Mouse (Mus musculus) hindbrain, embryonic 14.5 days (tissue): ENCODE data around the gene Serbp1. TPM values are rescaled to one million over a fixed set of nuclear protein-coding genes. Genes with fewer than 3 reads are reported as not detected.
A peak's percentile ranks its signal among the peaks of the same experiment; 100 is the strongest.

Source experiments
- ATAC-seq: fragments of 200-750 bp; cut with Nextera tagmentation; 2 replicates; pipeline ENCODE4 v1.8.0; 2017; ENCODE audit warnings: moderate number of reproducible peaks, mild to moderate bottlenecking, moderate TSS enrichment, moderate library complexity; ENCODE audit not compliant: low FRiP score
- DNase-seq: peaks from one replicate; pipeline ENCODE4 v3.0.0-alpha.2; 2015; ENCODE audit warnings: low spot score
- H3K27ac ChIP-seq: fragments of 300-500 bp; sonication (generic); 2 replicates; pipeline ENCODE4 v1.5.1; 2014; ENCODE audit warnings: mild to moderate bottlenecking, moderate library complexity
- H3K27me3 ChIP-seq: fragments of 300-500 bp; sonication (generic); 2 replicates; pipeline ENCODE4 v1.6.1; 2014; ENCODE audit warnings: mild to moderate bottlenecking, low read length, mixed read lengths; ENCODE audit not compliant: control insufficient read depth, insufficient read depth
- H3K36me3 ChIP-seq: fragments of 300-500 bp; sonication (generic); replicated peaks from 2 replicates; pipeline ENCODE4 v1.6.1; 2014; ENCODE audit not compliant: control insufficient read depth, insufficient read depth
- H3K4me1 ChIP-seq: fragments of 300-500 bp; sonication (generic); replicated peaks from 2 replicates; pipeline ENCODE4 v1.6.1; 2014; ENCODE audit warnings: antibody characterized with exemption, low read length, mixed read lengths; ENCODE audit not compliant: control insufficient read depth, insufficient read depth
- H3K4me2 ChIP-seq: fragments of 300-500 bp; sonication (generic); replicated peaks from 2 replicates; pipeline ENCODE4 v1.6.1; 2014; ENCODE audit warnings: mild to moderate bottlenecking, moderate library complexity
- H3K4me3 ChIP-seq: fragments of 300-500 bp; sonication (generic); replicated peaks from 2 replicates; pipeline ENCODE4 v1.5.1; 2014; ENCODE audit warnings: mild to moderate bottlenecking, low read length
- H3K9ac ChIP-seq: fragments of 300-500 bp; sonication (generic); 2 replicates; pipeline ENCODE4 v1.6.1; 2014
- H3K9me3 ChIP-seq: fragments of 300-500 bp; sonication (generic); 2 replicates; pipeline ENCODE4 v1.6.1; 2016; ENCODE audit warnings: low read length; ENCODE audit not compliant: control insufficient read depth
- WGBS: fragments of 180-500 bp; shearing (Covaris S2); extraction: QIAGEN DNeasy Blood & Tissue Kit; methylation state at CpG from one replicate; pipeline ENCODE4 v1.1.7; 2014; 5-methylcytosine and 5-hydroxymethylcytosine counted together
- polyA plus RNA-seq: library from polyadenylated mRNA; unstranded; fragments of >200 nt; fragmentation: Nextera tagmentation; extraction: Ambion mirVana; gene quantifications from 2 replicates; pipeline ENCODE4 v1.2.1, GENCODE M21; 2014

Gene Serbp1
- polyA plus RNA-seq, 1 experiment from 2014 or later, result 343 TPM

DNA sequence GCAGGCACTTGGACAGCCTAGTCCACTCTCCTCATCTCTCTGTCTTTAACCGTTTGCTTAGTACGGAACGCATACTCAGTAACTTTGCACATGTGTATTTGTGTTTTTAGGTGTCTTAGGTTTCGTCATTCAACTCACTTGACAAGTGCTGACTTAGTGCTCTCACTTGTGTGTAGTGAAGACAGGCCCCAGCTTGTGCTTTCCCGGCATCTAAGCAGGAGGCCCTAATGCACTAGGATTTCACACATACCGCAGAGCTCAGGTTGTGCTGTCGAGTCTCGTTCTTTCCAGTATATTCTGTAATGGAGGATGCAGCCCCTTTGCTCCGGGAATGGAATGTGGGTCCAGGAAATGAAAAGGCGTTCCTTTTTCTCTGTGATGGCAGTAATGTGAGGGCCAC lies 65.2 kb downstream of the Serbp1 start:
- Histone ChIP-seq H3K9me3 (no peaks in the 10 kb centered on the region), H3K9ac (no peak overlapping the region), H3K27me3 (no peaks in the 10 kb centered on the region), H3K4me1 (no peaks in the 10 kb centered on the region), H3K4me3 (no peak overlapping the region), H3K27ac (no peak overlapping the region), H3K36me3 (no peaks in the 10 kb centered on the region), H3K4me2 (no peak overlapping the region)
- DNase-seq, result no peak
- WGBS, result 91% methylated on average over 10 of the region's 10 CpGs
- no peak for ATAC-seq

DNA sequence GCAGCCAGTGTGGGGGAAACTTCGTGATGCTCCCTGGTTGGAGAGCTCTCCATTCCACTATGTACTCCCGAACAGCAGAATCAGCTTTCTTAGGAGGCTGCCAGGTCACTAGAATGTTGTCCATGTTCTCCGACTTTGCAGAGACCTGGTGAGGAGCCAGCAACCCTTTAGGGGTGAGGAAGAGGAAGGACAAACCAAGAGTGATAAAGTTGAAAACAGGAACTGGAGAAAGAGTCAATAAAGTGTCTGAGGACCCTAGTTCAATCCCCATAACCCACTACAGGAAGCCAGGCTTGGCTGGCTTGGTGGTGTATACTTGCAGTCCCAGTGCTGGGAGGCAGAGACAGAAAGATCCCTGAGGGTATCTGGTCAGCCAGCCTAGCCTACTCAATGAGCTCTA lies 71.0 kb downstream of the Serbp1 start:
- WGBS, result 85% methylated on average over 3 of the region's 3 CpGs
- Histone ChIP-seq H3K27me3 (no peaks in the 10 kb centered on the region), H3K4me2 (no peak overlapping the region), H3K9ac (no peak overlapping the region), H3K9me3 (no peaks in the 10 kb centered on the region), H3K27ac (no peak overlapping the region), H3K36me3 (no peaks in the 10 kb centered on the region), H3K4me3 (no peak overlapping the region), H3K4me1 (no peaks in the 10 kb centered on the region)
- ATAC-seq (no peak), DNase-seq (no peak)

DNA sequence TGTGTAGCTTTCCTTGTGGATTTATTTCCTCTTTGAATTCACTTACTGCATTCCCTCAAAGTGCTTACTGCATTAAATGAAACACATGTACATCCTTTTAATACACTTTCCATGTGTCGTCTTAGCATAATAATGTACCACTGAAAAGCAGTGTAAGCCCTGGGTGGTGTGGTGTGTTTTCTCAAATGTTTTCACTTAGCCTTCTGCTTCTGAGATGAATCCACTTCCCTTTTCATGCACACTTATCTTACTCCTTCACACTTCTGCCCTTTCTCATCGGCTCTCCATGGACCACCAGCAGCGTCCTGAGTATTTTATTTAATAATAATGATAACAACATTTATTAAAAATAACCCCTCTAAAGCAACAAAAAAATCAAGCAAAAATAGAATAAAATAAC lies 71.8 kb downstream of the Serbp1 start:
- H3K9me3 ChIP-seq, result no peaks in the 10 kb centered on the region
- DNase-seq (no peak), ATAC-seq (no peak)
- H3K4me3 ChIP-seq, result no peak overlapping the region
- H3K9ac ChIP-seq, result no peak overlapping the region
- no peak overlapping the region for H3K27ac ChIP-seq
- WGBS, result 90% methylated on average over 3 of the region's 3 CpGs
- H3K27me3 ChIP-seq, result no peaks in the 10 kb centered on the region
- no peaks in the 10 kb centered on the region for H3K36me3 ChIP-seq
- no peak overlapping the region for H3K4me2 ChIP-seq
- H3K4me1 ChIP-seq, result no peaks in the 10 kb centered on the region

DNA sequence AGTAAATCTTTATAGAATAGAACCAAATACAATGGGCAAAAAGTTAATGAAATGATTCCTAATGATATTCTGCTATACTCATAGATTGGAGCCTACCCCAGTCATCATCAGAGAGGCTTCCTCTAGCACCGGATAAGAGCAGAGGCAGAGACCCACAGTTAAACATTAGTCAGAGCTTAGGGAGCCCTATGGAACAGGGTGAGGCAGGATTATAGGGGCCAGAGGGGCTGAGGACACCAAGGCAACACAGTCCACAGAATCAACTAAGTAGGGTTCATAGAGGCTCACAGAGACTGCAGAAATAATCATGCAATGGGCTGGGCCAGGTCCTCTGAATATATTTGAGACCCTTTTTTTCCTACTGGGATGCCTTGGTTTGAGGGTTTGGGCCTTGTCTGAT lies 76.7 kb downstream of the Serbp1 start:
- no peak overlapping the region for H3K4me2 ChIP-seq
- no peaks in the 10 kb centered on the region for H3K27me3 ChIP-seq
- H3K4me3 ChIP-seq, result no peak overlapping the region
- H3K36me3 ChIP-seq, result no peaks in the 10 kb centered on the region
- H3K9me3 ChIP-seq, result no peaks in the 10 kb centered on the region
- ATAC-seq (no peak), DNase-seq (no peak)
- WGBS, result 62% methylated on average over 1 of the region's 1 CpGs
- H3K27ac ChIP-seq, result no peak overlapping the region
- no peak overlapping the region for H3K9ac ChIP-seq
- no peaks in the 10 kb centered on the region for H3K4me1 ChIP-seq

DNA sequence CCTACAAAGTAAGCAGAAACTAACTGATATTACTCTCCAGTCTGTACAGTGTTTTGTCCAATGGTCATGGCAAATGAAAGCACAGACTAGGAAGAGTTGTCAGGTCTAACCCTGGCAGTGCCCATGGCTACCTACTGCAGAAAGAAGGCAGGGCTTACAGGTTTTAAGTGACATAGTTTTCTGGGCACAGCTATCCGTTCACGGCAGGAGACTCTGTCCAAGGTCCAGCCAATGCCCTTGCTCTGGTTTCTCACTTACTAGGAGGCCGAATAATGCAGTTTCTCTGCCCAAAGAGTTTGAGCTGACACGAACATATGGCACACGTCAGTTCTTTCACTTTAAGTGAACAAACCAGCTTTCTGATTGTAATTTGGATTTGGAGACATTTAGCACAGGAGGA lies 79.1 kb downstream of the Serbp1 start:
- ATAC-seq, result no peak
- DNase-seq, result no peak

DNA sequence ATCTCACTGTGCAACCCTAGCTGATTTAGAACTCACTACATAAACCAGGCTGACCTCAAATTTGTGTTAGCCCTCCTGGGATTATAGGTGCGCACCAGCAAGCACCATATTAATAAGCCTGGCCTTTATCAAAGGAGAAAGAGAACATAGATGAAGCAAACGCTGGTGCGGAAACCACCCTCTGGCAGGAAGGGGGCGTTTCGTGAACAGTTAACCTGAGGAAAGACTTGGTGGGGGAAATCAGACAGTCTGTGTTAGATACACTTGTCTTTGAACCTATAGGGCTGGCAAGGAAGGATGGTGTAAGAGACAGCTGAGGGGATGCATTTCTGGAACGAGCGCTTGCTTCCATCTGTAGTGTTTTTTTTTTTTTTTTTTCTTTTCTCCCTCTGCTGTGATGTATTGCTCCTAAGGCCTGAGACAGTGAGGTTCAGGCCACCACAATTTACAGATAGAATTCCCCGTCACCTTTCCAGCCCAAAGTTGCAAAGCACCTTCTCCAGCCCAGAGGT lies 79.9 kb downstream of the Serbp1 start:
- Histone ChIP-seq H3K4me2 (no peak overlapping the region), H3K27ac (no peak overlapping the region), H3K9me3 (no peaks in the 10 kb centered on the region), H3K4me1 (no peaks in the 10 kb centered on the region), H3K36me3 (no peaks in the 10 kb centered on the region), H3K27me3 (no peaks in the 10 kb centered on the region), H3K4me3 (no peak overlapping the region), H3K9ac (no peak overlapping the region)
- DNase-seq (no peak), ATAC-seq (no peak)
- 85% methylated on average over 8 of the region's 8 CpGs for WGBS

More for the DNA sequence above, 79.1 kb downstream of the Serbp1 start:
- Histone ChIP-seq H3K4me2 (no peak overlapping the region), H3K9me3 (no peaks in the 10 kb centered on the region), H3K27me3 (no peaks in the 10 kb centered on the region), H3K9ac (no peak overlapping the region), H3K4me3 (no peak overlapping the region), H3K36me3 (no peaks in the 10 kb centered on the region), H3K27ac (no peak overlapping the region), H3K4me1 (no peaks in the 10 kb centered on the region)
- 79% methylated on average over 5 of the region's 5 CpGs for WGBS

DNA sequence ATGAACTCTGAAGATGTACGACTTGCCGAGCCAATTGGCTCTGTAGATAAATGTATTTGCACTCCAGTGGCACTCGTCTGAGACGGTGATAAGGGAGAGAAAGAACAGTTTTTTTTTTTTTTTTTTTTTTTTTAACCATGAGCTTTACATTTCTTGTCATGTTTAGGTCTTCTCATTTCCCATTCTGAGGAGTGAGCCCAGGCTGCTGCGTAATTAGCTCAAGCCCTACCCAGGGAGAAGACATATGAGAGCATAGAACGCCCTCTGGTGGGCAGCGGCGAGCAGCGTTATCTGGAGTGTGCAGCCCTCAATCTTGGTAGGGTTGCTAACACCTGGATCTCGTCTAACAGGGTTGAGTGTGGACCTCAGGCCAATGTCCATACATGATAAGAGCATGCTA lies 80.5 kb downstream of the Serbp1 start:
- 32% methylated on average over 10 of the region's 10 CpGs for WGBS
- Histone ChIP-seq H3K9ac (no peak overlapping the region), H3K4me3 (no peak overlapping the region), H3K27me3 (no peaks in the 10 kb centered on the region), H3K4me1 (no peaks in the 10 kb centered on the region), H3K9me3 (no peaks in the 10 kb centered on the region), H3K4me2 (no peak overlapping the region), H3K27ac (no peak overlapping the region), H3K36me3 (no peaks in the 10 kb centered on the region)
- ATAC-seq (peak; percentile 81), DNase-seq (peak; percentile 61)

DNA sequence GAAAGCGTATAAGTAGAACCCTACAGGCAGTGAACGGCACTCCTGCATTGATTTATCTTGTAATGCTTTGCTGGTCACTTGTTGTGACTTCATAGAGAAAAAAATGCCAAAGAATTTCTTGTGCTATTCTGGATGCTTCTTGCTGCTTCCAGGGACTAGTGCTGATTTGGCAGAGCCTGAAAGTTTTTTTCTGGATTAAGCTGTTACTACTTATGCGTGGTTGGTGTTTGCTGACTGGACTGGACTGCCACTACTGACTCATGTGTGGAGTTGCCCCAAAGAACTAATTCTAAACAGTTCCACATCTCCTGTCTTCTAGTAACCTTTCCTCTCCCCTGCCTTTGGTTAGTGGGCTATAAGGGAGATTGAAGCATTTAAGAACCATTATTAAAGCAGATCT lies 85.8 kb downstream of the Serbp1 start:
- DNase-seq (no peak), ATAC-seq (no peak)
- no peaks in the 10 kb centered on the region for H3K4me1 ChIP-seq
- 89% methylated on average over 3 of the region's 3 CpGs for WGBS
- H3K27me3 ChIP-seq, result no peaks in the 10 kb centered on the region
- no peaks in the 10 kb centered on the region for H3K9me3 ChIP-seq
- H3K27ac ChIP-seq, result no peak overlapping the region
- H3K4me2 ChIP-seq, result no peak overlapping the region
- H3K4me3 ChIP-seq, result no peak overlapping the region
- no peaks in the 10 kb centered on the region for H3K36me3 ChIP-seq
- H3K9ac ChIP-seq, result no peak overlapping the region

DNA sequence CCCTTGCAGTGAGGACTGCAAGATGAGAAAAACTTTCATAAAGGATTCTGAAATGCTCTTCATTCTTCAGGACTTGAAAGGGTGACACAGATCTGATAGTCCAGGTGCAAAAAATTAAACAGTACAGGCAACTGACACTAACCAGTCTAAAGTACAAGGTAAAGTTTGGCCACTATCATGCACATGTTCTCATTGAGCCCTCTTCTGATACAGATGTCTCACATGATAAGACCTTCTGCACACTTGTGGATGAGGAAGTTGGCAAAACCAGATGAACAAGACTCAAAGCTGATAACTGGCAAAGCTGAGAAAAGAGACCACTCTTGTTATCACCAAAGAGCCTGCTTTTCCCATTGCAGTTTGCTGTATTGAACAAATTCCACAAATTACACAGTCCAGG lies 100.0 kb downstream of the Serbp1 start:
- Histone ChIP-seq H3K4me3 (no peak overlapping the region), H3K4me1 (no peaks in the 10 kb centered on the region), H3K9ac (no peak overlapping the region), H3K9me3 (no peaks in the 10 kb centered on the region), H3K36me3 (no peaks in the 10 kb centered on the region), H3K27ac (no peak overlapping the region), H3K27me3 (no peaks in the 10 kb centered on the region), H3K4me2 (no peak overlapping the region)
- ATAC-seq, result no peak
- no peak for DNase-seq

DNA sequence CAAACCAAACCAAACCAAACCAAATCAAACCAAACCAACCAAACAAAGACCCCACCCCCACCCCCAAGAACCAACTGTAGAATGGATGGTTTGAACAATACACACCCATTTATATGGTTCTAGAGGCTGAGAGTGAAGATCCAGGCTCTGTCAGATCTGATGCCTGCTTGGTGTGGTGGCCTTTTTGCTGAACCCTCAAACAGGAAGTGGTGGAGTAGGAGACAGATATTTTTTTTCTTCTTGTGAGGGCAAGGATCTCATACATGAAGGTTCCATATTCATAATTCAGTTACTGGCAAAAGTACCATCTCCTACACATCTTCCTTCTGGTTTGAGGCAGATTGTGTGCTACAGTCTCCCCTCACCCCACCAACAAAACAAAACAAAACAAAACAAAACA lies 101.5 kb downstream of the Serbp1 start:
- Histone ChIP-seq H3K4me2 (no peak overlapping the region), H3K36me3 (no peaks in the 10 kb centered on the region), H3K4me3 (no peak overlapping the region), H3K4me1 (no peaks in the 10 kb centered on the region), H3K27ac (no peak overlapping the region), H3K9me3 (no peaks in the 10 kb centered on the region), H3K9ac (no peak overlapping the region), H3K27me3 (no peaks in the 10 kb centered on the region)
- DNase-seq (no peak), ATAC-seq (no peak)
